Mouse (Mus musculus) ovary, adult 18-20 months (tissue): ENCODE data around the gene Fap.

Experiments used
- DNase-seq: peaks from one replicate; pipeline ENCODE4 v3.0.0; 2022; ENCODE audit warnings: low spot score, mixed read lengths

The Fap gene

GRCm38 (mm10) chr2:62573753-62574159, at the start of gene Fap:
Gene Fap (minus strand): TSS chr2:62574075.
- no peak for DNase-seq

GRCm38 (mm10) chr2:62623024-62623441, 49.2 kb upstream of the Fap start:
- DNase-seq = no peak

- DNase-seq = no peak
These were observed 45.8 kb upstream of the Fap start for GRCm38 (mm10) chr2:62619679-62620078.

- no peak for DNase-seq
These were observed 45.1 kb upstream of the Fap start for GRCm38 (mm10) chr2:62618934-62619341.

GRCm38 (mm10) chr2:62613133-62613532, 39.3 kb upstream of the Fap start:
- DNase-seq = no peak

GRCm38 (mm10) chr2:62606205-62606604, 32.3 kb upstream of the Fap start:
- no peak for DNase-seq

- no peak for DNase-seq
These were observed 29.7 kb upstream of the Fap start for GRCm38 (mm10) chr2:62603530-62603929.

GRCm38 (mm10) chr2:62596586-62596985, 22.7 kb upstream of the Fap start:
- DNase-seq = no peak

- no peak for DNase-seq
These were observed 20.6 kb upstream of the Fap start for GRCm38 (mm10) chr2:62594491-62594890.

- DNase-seq = no peak
These were observed 17.7 kb upstream of the Fap start for GRCm38 (mm10) chr2:62591555-62591954.

GRCm38 (mm10) chr2:62589333-62589732, 15.5 kb upstream of the Fap start:
- DNase-seq = no peak

GRCm38 (mm10) chr2:62585769-62586168, 11.9 kb upstream of the Fap start:
- DNase-seq = no peak

- no peak for DNase-seq
These were observed 1.1 kb upstream of the Fap start for GRCm38 (mm10) chr2:62574962-62575361.

- DNase-seq = no peak
These were observed 375 bp upstream of the Fap start for GRCm38 (mm10) chr2:62574250-62574649.

GRCm38 (mm10) chr2:62573099-62573752, 649 bp downstream of the Fap start:
- DNase-seq = no peak

GRCm38 (mm10) chr2:62564687-62565086, 9.2 kb downstream of the Fap start:
- no peak for DNase-seq

GRCm38 (mm10) chr2:62562661-62563485, 11.0 kb downstream of the Fap start:
- DNase-seq = no peak

- DNase-seq = no peak
These were observed 16.5 kb downstream of the Fap start for GRCm38 (mm10) chr2:62557417-62557816.

GRCm38 (mm10) chr2:62556349-62556748, 17.5 kb downstream of the Fap start:
- DNase-seq = no peak

GRCm38 (mm10) chr2:62549659-62550058, 24.2 kb downstream of the Fap start:
- DNase-seq = no peak

- no peak for DNase-seq
These were observed 24.7 kb downstream of the Fap start for GRCm38 (mm10) chr2:62549131-62549530.

- no peak for DNase-seq
These were observed 25.8 kb downstream of the Fap start for GRCm38 (mm10) chr2:62548104-62548503.

GRCm38 (mm10) chr2:62535483-62535882, 38.4 kb downstream of the Fap start:
- no peak for DNase-seq
